Mouse (Mus musculus) adrenal gland, postnatal 10 days (tissue): ENCODE results near the gene Als2. TPM values are rescaled to one million over a fixed set of nuclear protein-coding genes. Genes with fewer than 3 reads are reported as not detected.
A peak's percentile ranks its signal among the peaks of the same experiment; 100 is the strongest.

ENCODE experiments used
- DNase-seq: peaks from one replicate; pipeline ENCODE4 v3.0.0; 2021; ENCODE audit warnings: mixed read lengths
- long read RNA-seq, 2 experiments: library from polyadenylated mRNA; stranded (forward); transcript quantifications; one replicate each; pipeline ENCODE4 v2.0.0; 2021
- total RNA-seq, 2 experiments: library from RNA; stranded (reverse); gene quantifications; 2 replicates each; pipeline ENCODE4 v1.2.3; 2021

Als2 gene
- total RNA-seq = 10 to 100 TPM; 15.6 to 16.5 TPM
- long read RNA-seq, experiment 1, full-length matches to known transcripts = 6 of 15 reads
- long read RNA-seq, experiment 1, partial matches to known transcripts = 3 of 15 reads
- long read RNA-seq, experiment 1, other reads (novel, unspliced or antisense) = 6 of 15 reads
- long read RNA-seq, experiment 2, full-length matches to known transcripts = 2 of 4 reads
- long read RNA-seq, experiment 2, partial matches to known transcripts = 1 of 4 reads
- long read RNA-seq, experiment 2, other reads (novel, unspliced or antisense) = 1 of 4 reads

- DNase-seq = peak; percentile 100
These were observed at the start of gene Als2 for GRCm38 (mm10) chr1:59236856-59237441. TSS of gene Als2 (minus strand) at chr1:59237231.

DNA sequence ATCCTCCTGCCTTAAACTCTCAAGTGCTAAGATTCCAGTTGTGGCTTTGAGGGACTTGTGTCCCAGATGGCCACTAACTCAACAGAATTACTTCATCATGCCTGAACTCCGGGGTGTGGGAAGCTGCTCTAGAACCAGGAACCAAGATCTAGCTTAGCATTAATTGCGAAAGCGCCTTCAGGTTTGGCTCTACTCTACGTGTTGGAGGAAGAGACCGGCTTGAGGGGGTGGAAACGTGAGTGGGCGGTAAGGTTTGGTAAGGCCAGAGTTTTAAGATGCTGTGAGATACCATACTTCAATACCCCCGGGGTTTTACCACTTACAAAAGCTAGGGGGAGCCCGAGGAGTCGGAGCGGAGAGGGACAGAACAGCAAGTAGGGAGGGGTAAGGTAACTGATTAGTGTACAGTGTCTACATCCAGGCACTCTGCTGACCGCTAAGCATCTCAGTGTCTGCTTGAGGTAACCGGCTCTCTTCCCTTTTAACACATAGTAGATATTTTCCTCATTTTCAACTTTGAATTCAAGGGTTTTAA is 49.4 kb upstream of the Als2 start:
- no peak for DNase-seq

DNA sequence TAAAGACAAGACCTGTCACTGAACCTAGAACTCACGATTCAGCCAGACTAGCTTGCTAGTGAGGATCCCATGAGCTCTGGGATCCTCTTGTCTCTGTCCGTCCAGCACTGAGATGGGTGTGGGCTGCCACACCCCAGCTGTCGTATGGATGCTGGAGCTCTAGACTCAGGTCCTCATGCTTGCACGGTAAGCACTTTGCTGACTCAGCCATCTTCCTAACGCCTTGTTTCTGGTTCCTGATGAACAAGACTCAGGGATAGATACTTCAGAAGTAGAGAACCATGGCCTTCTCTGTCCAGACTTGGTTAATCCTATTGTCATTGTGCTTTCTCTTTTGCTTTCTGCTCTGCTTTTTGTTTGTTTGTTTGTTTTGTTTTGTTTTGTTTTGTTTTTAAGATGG is 48.8 kb upstream of the Als2 start:
- no peak for DNase-seq

GRCm38 (mm10) chr1:59272189-59272588 is 35.2 kb upstream of the Als2 start:
- no peak for DNase-seq

- peak; percentile 44 for DNase-seq
These were observed 33.1 kb upstream of the Als2 start for GRCm38 (mm10) chr1:59269951-59270689.

DNA sequence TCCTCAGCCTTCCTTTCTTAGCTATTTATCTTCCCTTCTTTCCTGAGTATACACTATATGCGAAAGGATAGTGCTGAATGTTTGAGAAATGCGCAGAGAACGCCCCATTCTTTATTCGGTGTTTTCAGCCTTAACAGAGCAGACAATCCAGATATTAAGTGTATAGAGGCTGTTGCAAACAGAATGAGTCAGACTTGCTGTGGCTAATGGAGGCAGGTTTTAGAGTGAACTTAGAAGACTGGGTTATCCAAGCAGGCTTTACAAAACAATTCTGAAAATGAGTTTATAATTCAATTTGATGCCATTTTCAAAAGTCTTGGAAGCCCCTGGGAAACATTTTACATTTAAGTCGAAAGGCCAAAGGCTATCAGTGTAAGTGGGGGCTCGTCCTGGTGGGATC is 32.4 kb upstream of the Als2 start:
- DNase-seq = no peak

- no peak for DNase-seq
These were observed 31.9 kb upstream of the Als2 start for GRCm38 (mm10) chr1:59268931-59269330.

GRCm38 (mm10) chr1:59257736-59258135 is 20.7 kb upstream of the Als2 start:
- DNase-seq = no peak

- peak; percentile 31 for DNase-seq
These were observed 19.8 kb upstream of the Als2 start, which contains the start of gene Cdk15 for GRCm38 (mm10) chr1:59256751-59257231. TSS of gene Cdk15 (plus strand) at chr1:59256906.

GRCm38 (mm10) chr1:59253301-59253909 is 16.4 kb upstream of the Als2 start:
- peak; percentile 18 for DNase-seq

- no peak for DNase-seq
These were observed 15.7 kb upstream of the Als2 start for GRCm38 (mm10) chr1:59252762-59253161.

- peak; percentile 70 for DNase-seq
These were observed 10.6 kb upstream of the Als2 start for GRCm38 (mm10) chr1:59247602-59248001.

- no peak for DNase-seq
These were observed 6.7 kb upstream of the Als2 start for GRCm38 (mm10) chr1:59243770-59244169.

DNA sequence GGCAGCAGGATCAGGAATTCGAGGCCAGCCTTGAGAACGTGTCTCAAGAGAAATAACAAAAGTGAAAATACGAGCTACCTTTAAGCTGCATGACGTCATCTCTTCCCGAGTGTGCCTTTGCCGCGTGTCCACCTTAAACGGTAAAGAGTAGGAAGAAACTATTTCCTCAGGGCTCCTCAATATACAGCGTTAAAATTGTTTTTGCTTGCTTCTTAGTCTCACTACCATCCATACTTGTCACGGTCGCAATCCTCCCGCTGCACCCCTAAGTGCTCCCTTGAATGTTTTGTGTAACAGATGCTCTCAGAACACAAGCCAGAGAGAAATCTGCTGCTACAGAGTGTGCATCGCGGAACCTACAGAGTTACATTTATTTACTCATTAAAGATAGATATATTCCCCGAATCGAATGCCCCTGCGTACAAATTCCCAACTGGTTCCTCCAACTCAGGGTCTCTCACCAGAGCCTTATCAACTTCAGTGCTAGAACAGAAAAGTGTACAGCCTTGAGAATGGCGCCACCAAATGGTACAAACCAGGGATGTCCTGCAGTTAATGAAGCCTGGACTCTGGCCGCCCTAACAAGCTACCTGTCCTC is 682 bp upstream of the Als2 start:
- DNase-seq = peak; percentile 80

GRCm38 (mm10) chr1:59229187-59229586 is 7.8 kb downstream of the Als2 start:
- no peak for DNase-seq

GRCm38 (mm10) chr1:59228552-59228951 is 8.5 kb downstream of the Als2 start:
- DNase-seq = no peak

DNA sequence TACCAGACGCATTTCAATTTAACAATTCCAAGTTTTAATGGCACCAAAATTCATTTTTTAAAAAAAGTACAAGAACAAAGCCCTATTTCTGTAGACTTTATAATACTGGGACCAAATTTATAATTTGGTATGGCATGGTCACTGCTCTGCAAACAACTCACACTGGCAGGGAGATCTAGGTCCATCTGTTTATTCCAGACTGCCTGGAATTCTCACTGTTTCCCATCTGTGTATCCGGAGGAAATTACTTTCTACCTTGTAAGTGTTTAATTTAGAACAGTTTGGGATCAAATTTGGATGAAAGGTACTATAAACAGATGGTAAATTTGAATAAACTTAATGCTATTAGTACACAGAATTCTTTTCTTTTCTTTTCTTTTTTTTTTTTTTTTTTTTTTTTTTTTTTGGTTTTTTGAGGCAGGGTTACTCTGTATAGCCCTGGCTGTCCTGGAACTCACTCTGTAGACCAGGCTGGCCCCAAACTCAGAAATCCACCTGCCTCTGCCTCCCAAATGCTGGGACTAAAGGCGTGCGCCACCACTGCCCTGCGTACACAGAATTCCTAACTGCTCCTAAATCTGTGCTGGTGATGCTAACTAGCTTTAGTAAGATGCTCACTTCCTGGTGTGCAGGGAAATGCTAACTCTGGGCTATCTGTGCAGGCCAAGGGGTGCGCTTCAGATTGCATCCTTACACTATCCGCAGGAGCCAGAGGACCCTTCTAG is 14.8 kb downstream of the Als2 start:
- DNase-seq = no peak

GRCm38 (mm10) chr1:59221591-59221990 is 15.4 kb downstream of the Als2 start:
- DNase-seq = no peak

DNA sequence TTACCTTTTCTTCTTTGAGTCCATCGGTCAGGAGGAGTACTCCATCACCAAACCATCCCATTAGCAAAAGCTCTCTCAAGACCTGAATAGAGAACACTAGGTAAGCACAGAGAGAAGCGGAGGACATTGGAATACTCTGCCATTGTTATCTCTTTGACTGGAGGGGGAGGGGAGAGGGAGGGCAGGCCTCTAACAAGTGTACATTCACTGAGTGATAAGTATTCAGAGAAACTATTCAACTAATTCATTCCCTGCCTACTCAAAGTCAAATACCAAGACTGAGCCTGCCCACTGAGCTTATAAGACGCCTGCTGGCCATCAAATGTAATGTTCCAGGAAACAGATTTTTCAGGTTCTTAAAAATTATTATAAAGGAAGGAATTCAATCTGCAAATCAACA is 16.7 kb downstream of the Als2 start:
- no peak for DNase-seq

DNA sequence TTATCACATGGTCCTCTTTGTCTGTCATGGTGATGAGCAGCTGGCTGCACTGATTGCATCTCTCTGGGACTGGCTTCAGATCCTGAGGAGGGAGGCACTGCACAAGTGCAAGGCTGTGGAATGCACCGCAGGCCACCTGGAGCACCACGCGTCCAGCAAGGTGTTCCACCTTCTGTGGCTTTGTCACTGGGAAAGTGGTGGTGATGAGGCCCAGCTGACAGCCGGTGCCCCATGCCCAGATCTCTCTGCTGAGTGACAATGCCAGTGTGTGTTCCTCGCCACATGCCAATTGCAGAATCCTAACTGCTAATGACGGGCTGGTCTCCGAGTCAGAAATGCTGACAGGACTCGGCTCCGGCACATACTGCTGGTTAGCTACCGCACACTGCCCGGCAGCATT is 21.6 kb downstream of the Als2 start:
- no peak for DNase-seq

DNA sequence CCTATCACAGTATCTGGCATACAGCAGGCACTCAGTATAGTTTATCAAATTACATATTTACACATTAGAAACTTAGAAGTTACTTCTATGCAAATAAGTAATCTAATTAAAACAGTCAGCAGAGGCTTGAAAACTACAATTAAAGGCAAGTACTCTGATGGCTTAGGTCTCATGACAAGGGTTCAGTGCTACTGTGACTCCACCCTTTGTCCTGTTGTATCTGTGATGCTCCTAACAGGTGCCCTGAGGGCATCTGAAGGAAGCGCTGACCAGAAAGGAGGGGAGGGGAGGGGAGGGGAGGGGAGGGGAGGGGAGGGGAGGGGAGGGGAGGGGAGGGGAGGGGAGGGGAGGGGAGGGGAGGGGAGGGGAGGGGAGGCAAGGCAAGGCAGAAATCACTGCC is 24.1 kb downstream of the Als2 start:
- DNase-seq = no peak
